Comparison of ENCODE assay signal across 10 mouse cellular contexts in genomic region chr9:63308441-63308840, GRCm38 (mm10).
A peak's percentile ranks its signal among the peaks of the same experiment; 100 is the strongest.
DNase-seq lines count a peak whose midpoint lies in the region; ATAC-seq and TF ChIP-seq lines count a peak whose summit lies in the region.
"Had no signal": no experiment of that assay in that cellular context is flagged by ENCODE, and none has a peak within 500 bp of the region (broad histone marks: within the 10 kb centered on the region; RNA-seq: fewer than 3 reads in every experiment).

No protein-coding gene starts in this region.

- no peak overlapping the region for H3K9ac ChIP-seq in forebrain, embryonic 14.5 days (ENCODE audit: low read length)
- no peak overlapping the region for H3K9ac ChIP-seq in forebrain, postnatal 0 days
- H3K9ac ChIP-seq in kidney, embryonic 14.5 days (ENCODE audit: low read depth, low read length), result no peak overlapping the region
- no peak overlapping the region; the same call in 1 of the 2 replicates for H3K9ac ChIP-seq in heart, embryonic 16.5 days (ENCODE audit: low read length)

- 41% methylated on average over 4 of the region's 4 CpGs for WGBS in forebrain, embryonic 14.5 days
- WGBS in forebrain, postnatal 0 days, result 33% methylated on average over 4 of the region's 4 CpGs
- 74% methylated on average over 4 of the region's 4 CpGs for WGBS in kidney, embryonic 14.5 days
- WGBS in heart, embryonic 16.5 days, result 27% methylated on average over 4 of the region's 4 CpGs

- no peaks in the 10 kb centered on the region for H3K9me3 ChIP-seq in forebrain, embryonic 14.5 days (replicated peaks; ENCODE audit: control insufficient read depth, low read length)
- no peaks in the 10 kb centered on the region for H3K9me3 ChIP-seq in forebrain, postnatal 0 days (ENCODE audit: low read length)
- H3K9me3 ChIP-seq in kidney, embryonic 14.5 days (ENCODE audit: control insufficient read depth, low read length), result no peaks in the 10 kb centered on the region
- H3K9me3 ChIP-seq in heart, embryonic 16.5 days (replicated peaks; ENCODE audit: control insufficient read depth, low read length), result no peaks in the 10 kb centered on the region

- H3K4me3 ChIP-seq in forebrain, embryonic 14.5 days (ENCODE audit: low read depth, low read length), result no peak overlapping the region
- H3K4me3 ChIP-seq in forebrain, postnatal 0 days (ENCODE audit: low read depth, low read length), result no peak overlapping the region
- no peak overlapping the region for H3K4me3 ChIP-seq in kidney, embryonic 14.5 days (ENCODE audit: low read length)
- H3K4me3 ChIP-seq in heart, embryonic 16.5 days (ENCODE audit: low read length), result no peak overlapping the region

- no peaks in the 10 kb centered on the region for H3K27me3 ChIP-seq in forebrain, embryonic 14.5 days (replicated peaks; ENCODE audit: control insufficient read depth, insufficient read depth, low read length)
- H3K27me3 ChIP-seq in forebrain, postnatal 0 days (ENCODE audit: insufficient read depth, low read length), result no peaks in the 10 kb centered on the region
- H3K27me3 ChIP-seq in kidney, embryonic 14.5 days (ENCODE audit: control insufficient read depth, insufficient read depth, low read length), result no peaks in the 10 kb centered on the region
- no peaks in the 10 kb centered on the region for H3K27me3 ChIP-seq in Patski
- no peaks in the 10 kb centered on the region for H3K27me3 ChIP-seq in heart, embryonic 16.5 days (ENCODE audit: control insufficient read depth, insufficient read depth, low read length)

- peak; percentile 31 for DNase-seq in forebrain, embryonic 14.5 days (ENCODE audit: low spot score)
- no peak for DNase-seq in forebrain, postnatal 0 days
- DNase-seq in kidney, postnatal 14 days, result peak; percentile 21
- peak; percentile 60 for DNase-seq in Patski (ENCODE audit: low read depth, low spot score)
- DNase-seq in embryo, embryonic 11 days, result no peak
- DNase-seq: right cerebral cortex, postnatal 14 days; thymus, postnatal 36 days had no signal

- TF ChIP-seq CTCF in forebrain, postnatal 0 days (IDR thresholded peaks at IDR 0.05; ENCODE audit: low read depth), result no peak
- no peak for TF ChIP-seq CTCF in Patski (IDR thresholded peaks at IDR 0.05)

- H3K4me2 ChIP-seq in forebrain, embryonic 14.5 days (ENCODE audit: low read length), result no peak overlapping the region
- no peak overlapping the region for H3K4me2 ChIP-seq in forebrain, postnatal 0 days (ENCODE audit: low read depth)
- no peak overlapping the region for H3K4me2 ChIP-seq in kidney, embryonic 14.5 days (replicated peaks; ENCODE audit: low read depth, low read length)
- H3K4me2 ChIP-seq in heart, embryonic 16.5 days (ENCODE audit: low read depth, low read length), result peak overlapping the region; percentile 35
- H3K4me2 ChIP-seq: midbrain, embryonic 11.5 days had no signal

- in situ Hi-C loops in Patski (cut with MboI; ENCODE audit: low pct_unique_long_range_greater_than_20kb), result no loop called here

- no peak overlapping the region for H3K27ac ChIP-seq in forebrain, embryonic 14.5 days (ENCODE audit: low read depth, low read length)
- H3K27ac ChIP-seq in forebrain, postnatal 0 days (ENCODE audit: low read depth, low read length), result no peak overlapping the region
- H3K27ac ChIP-seq in kidney, embryonic 14.5 days (ENCODE audit: low read depth, low read length), result no peak overlapping the region
- peak overlapping the region; percentile 77; the same call in 1 of the 2 replicates for H3K27ac ChIP-seq in heart, embryonic 16.5 days (ENCODE audit: low read length)

- H3K36me3 ChIP-seq in forebrain, embryonic 14.5 days (ENCODE audit: control insufficient read depth, insufficient read depth, low read length), result no peaks in the 10 kb centered on the region
- no peaks in the 10 kb centered on the region for H3K36me3 ChIP-seq in forebrain, postnatal 0 days (ENCODE audit: insufficient read depth)
- no peaks in the 10 kb centered on the region for H3K36me3 ChIP-seq in kidney, embryonic 14.5 days (ENCODE audit: control insufficient read depth, insufficient read depth, low read length)
- peaks cover 3% of the 10 kb centered on the region; the same call in 1 of the 2 replicates for H3K36me3 ChIP-seq in heart, embryonic 16.5 days (ENCODE audit: control insufficient read depth, insufficient read depth)

- CTCF ChIA-PET in Patski (lab: Charles Lee), result interaction anchor here (0.7 to 2.1 kb wide), 2 partner anchors 19 to 25 kb away, joined by 3 to 5 read pairs; no protein-coding TSS in a partner anchor

- ATAC-seq in forebrain, embryonic 14.5 days, result no peak
- ATAC-seq in forebrain, postnatal 0 days, result no peak
- ATAC-seq in kidney, embryonic 14.5 days (ENCODE audit: low FRiP score, low TSS enrichment), result no peak
- no peak for ATAC-seq in Patski
- no peak for ATAC-seq in heart, embryonic 16.5 days (replicated peaks; ENCODE audit: extremely low read depth, insufficient read depth, low FRiP score)

- POLR2A ChIA-PET in Patski (lab: Charles Lee), result interaction anchor here (0.7 kb wide), 1 partner anchor 37 kb away, joined by 3 read pairs; no protein-coding TSS in a partner anchor

- H3K4me1 ChIP-seq in forebrain, embryonic 14.5 days (ENCODE audit: control insufficient read depth, insufficient read depth, low read length), result no peaks in the 10 kb centered on the region
- peaks cover 5% of the 10 kb centered on the region; the same call in 1 of the 2 replicates for H3K4me1 ChIP-seq in forebrain, postnatal 0 days (ENCODE audit: insufficient read depth)
- H3K4me1 ChIP-seq in kidney, embryonic 14.5 days (ENCODE audit: control insufficient read depth, insufficient read depth, low read length), result peaks cover 9% of the 10 kb centered on the region
- H3K4me1 ChIP-seq in heart, embryonic 16.5 days (ENCODE audit: control insufficient read depth, insufficient read depth, low read length), result peaks cover 28% of the 10 kb centered on the region

Comparison
In these comparisons a context has a peak if more than half of its experiments do, and no peak if none do; other contexts are left out.
1. DNase-seq: peak in forebrain, embryonic 14.5 days (single experiment), kidney, postnatal 14 days (single experiment) and Patski (single experiment); none in forebrain, postnatal 0 days (single experiment) and embryo, embryonic 11 days (single experiment).